Mouse (Mus musculus) hindbrain, embryonic 14.5 days (tissue): ENCODE measurements around the gene Pde11a. TPM values are rescaled to one million over a fixed set of nuclear protein-coding genes. Genes with fewer than 3 reads are reported as not detected.
"Not testable (repeated sequence)": the region's sequence is repeated elsewhere in the genome, so short reads cannot be mapped to it uniquely, and the experiment has no call there.

Source experiments
- ATAC-seq: fragments of 200-750 bp; cut with Nextera tagmentation; 2 replicates; pipeline ENCODE4 v1.8.0; 2017; ENCODE audit warnings: moderate number of reproducible peaks, mild to moderate bottlenecking, moderate TSS enrichment, moderate library complexity; ENCODE audit not compliant: low FRiP score
- DNase-seq: peaks from one replicate; pipeline ENCODE4 v3.0.0-alpha.2; 2015; ENCODE audit warnings: low spot score
- H3K27ac ChIP-seq: fragments of 300-500 bp; sonication (generic); 2 replicates; pipeline ENCODE4 v1.5.1; 2014; ENCODE audit warnings: mild to moderate bottlenecking, moderate library complexity
- H3K27me3 ChIP-seq: fragments of 300-500 bp; sonication (generic); 2 replicates; pipeline ENCODE4 v1.6.1; 2014; ENCODE audit warnings: mild to moderate bottlenecking, low read length, mixed read lengths; ENCODE audit not compliant: control insufficient read depth, insufficient read depth
- H3K36me3 ChIP-seq: fragments of 300-500 bp; sonication (generic); replicated peaks from 2 replicates; pipeline ENCODE4 v1.6.1; 2014; ENCODE audit not compliant: control insufficient read depth, insufficient read depth
- H3K4me1 ChIP-seq: fragments of 300-500 bp; sonication (generic); replicated peaks from 2 replicates; pipeline ENCODE4 v1.6.1; 2014; ENCODE audit warnings: antibody characterized with exemption, low read length, mixed read lengths; ENCODE audit not compliant: control insufficient read depth, insufficient read depth
- H3K4me2 ChIP-seq: fragments of 300-500 bp; sonication (generic); replicated peaks from 2 replicates; pipeline ENCODE4 v1.6.1; 2014; ENCODE audit warnings: mild to moderate bottlenecking, moderate library complexity
- H3K4me3 ChIP-seq: fragments of 300-500 bp; sonication (generic); replicated peaks from 2 replicates; pipeline ENCODE4 v1.5.1; 2014; ENCODE audit warnings: mild to moderate bottlenecking, low read length
- H3K9ac ChIP-seq: fragments of 300-500 bp; sonication (generic); 2 replicates; pipeline ENCODE4 v1.6.1; 2014
- H3K9me3 ChIP-seq: fragments of 300-500 bp; sonication (generic); 2 replicates; pipeline ENCODE4 v1.6.1; 2016; ENCODE audit warnings: low read length; ENCODE audit not compliant: control insufficient read depth
- WGBS: fragments of 180-500 bp; shearing (Covaris S2); extraction: QIAGEN DNeasy Blood & Tissue Kit; methylation state at CpG from one replicate; pipeline ENCODE4 v1.1.7; 2014; 5-methylcytosine and 5-hydroxymethylcytosine counted together
- polyA plus RNA-seq: library from polyadenylated mRNA; unstranded; fragments of >200 nt; fragmentation: Nextera tagmentation; extraction: Ambion mirVana; gene quantifications from 2 replicates; pipeline ENCODE4 v1.2.1, GENCODE M21; 2014

Gene Pde11a
- polyA plus RNA-seq, 1 experiment from 2014 or later = 1.7 TPM

DNA sequence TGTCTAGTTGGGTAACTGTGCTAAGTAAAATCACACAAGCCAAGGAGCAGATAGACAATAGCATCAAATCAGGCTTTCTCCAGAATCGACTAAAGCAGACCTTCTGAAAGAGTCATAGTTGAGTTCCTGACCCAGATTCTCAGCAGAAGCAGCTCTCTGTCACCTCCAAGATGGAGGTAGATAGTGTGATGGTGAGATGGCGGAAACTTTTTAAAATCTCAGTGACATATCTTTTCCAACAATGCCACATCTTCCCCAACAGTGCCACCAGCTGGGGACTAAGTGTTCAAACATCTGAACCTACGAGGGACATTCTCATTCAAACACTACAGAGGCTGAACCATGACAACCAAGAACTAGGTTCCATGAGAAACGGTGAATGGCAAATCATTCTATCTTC is 355.9 kb downstream of the Pde11a start:
- no peak overlapping the region for H3K4me2 ChIP-seq
- H3K27me3 ChIP-seq = no peaks in the 10 kb centered on the region
- no peak overlapping the region for H3K4me3 ChIP-seq
- WGBS = 95% methylated on average over 4 of the region's 4 CpGs
- H3K27ac ChIP-seq = no peak overlapping the region
- no peak overlapping the region for H3K9ac ChIP-seq
- H3K9me3 ChIP-seq = no peaks in the 10 kb centered on the region
- DNase-seq (no peak), ATAC-seq (no peak)
- no peaks in the 10 kb centered on the region for H3K36me3 ChIP-seq
- peaks cover 12% of the 10 kb centered on the region for H3K4me1 ChIP-seq

DNA sequence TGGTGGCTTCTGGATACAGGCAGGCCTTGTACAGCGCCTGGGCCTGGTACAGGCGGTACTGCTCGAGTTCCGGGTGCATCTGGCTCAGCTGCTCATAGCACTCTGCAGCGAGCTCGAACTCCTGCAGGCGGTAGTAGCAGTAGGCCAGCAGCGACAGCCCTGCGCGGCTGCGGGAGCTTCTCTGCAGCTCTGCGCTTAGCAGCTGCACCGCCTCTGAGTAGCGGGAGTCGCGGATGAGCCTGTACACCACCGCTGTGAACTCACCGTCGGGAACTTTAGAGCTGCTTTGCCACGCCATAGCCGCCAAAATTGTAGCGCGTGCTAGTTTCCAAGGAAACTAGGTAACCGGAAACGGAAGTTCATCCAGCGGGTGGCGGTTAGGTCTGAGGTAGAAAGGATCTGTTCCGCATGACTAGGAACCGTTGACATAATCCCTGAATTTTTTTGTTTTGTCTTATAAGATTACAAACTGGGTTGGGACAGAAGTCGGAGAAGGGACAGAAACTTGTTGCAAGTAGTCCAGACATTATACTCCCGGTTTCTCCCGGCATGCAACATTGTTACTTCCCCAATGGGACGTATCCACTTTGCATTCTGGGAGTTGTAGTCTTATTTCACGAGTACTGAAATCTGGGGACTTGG is 357.0 kb downstream of the Pde11a start, which contains the start of gene Ttc30a1:
TSS of gene Ttc30a1 (minus strand) at position 528 of the 642 bp plus-strand sequence.
- Histone ChIP-seq H3K27ac (0 out of 2 replicates have a peak within 1 kb of the TSS, but pooled peaks have one; percentile 33), H3K4me3 (peak within 1 kb of the TSS; percentile 40), H3K9ac (peak within 1 kb of the TSS; percentile 53), H3K4me2 (peak within 1 kb of the TSS; percentile 64)
- ATAC-seq (peak; percentile 68), DNase-seq (peak; percentile 90)
- not testable (repeated sequence) for H3K27me3 ChIP-seq, H3K9me3 ChIP-seq, H3K4me1 ChIP-seq, H3K36me3 ChIP-seq
- WGBS = under 1% methylated on average over 26 of the region's 34 CpGs

DNA sequence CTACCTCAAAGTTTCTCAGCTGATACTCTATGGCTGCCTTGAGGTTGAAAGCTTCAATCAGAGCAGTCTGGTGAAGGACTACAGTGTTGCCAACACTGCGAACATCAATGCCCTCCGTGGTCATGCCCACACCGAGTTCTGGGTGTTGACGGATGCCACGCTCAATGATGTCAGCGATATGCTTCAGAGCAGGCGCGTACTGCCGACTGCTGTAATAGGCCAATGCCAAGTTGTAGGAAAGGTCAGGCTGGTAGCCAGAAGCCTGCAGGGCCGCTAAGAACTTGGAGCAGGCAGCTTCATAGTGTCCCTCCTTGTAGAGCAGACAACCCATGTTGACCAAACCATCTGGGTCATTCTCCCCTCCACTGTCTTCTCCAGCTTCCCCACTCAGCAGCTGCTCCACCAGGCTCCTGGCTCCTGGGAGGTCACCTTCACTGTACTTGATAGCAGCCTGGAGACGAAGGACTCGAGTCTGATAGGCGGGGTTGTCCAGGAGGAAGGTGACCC is 357.6 kb downstream of the Pde11a start:
- over 99% methylated on average over 10 of the region's 13 CpGs for WGBS
- ATAC-seq = peak; percentile 12; the same call in 1 of the 2 replicates
- H3K4me1 ChIP-seq, H3K27ac ChIP-seq, DNase-seq, H3K27me3 ChIP-seq, H3K36me3 ChIP-seq, H3K9me3 ChIP-seq: not testable (repeated sequence)
- H3K9ac ChIP-seq = 0 out of 2 replicates have a peak overlapping the region, but pooled peaks have one; percentile 53
- H3K4me3 ChIP-seq = peak overlapping the region; percentile 40
- H3K4me2 ChIP-seq = peak overlapping the region; percentile 64

DNA sequence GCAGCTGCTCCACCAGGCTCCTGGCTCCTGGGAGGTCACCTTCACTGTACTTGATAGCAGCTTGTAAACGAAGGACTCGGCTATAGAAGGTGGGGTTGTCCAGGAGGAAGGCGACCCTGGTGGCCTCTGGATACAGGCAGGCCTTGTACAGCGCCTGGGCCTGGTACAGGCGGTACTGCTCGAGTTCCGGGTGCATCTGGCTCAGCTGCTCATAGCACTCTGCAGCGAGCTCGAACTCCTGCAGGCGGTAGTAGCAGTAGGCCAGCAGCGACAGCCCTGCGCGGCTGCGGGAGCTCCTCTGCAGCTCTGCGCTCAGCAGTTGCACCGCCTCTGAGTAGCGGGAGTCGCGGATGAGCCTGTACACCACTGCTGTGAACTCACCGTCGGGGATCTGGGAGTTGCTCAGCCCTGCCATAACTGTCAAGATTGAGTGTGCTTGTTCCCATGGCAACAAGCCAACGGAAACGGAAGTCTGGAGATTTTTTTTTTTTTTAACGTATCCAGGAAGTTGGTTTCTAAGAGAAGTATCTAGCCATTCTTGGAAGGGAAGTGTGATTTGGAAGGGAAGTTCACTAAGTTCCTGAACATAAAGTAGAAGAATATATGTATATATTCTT is 360.7 kb downstream of the Pde11a start, which contains the start of gene Ttc30a2:
TSS of gene Ttc30a2 (minus strand) at position 419 of the 617 bp plus-strand sequence.
- not testable (repeated sequence) for ATAC-seq, H3K27me3 ChIP-seq, H3K4me3 ChIP-seq, H3K27ac ChIP-seq, H3K9ac ChIP-seq, H3K36me3 ChIP-seq, H3K4me1 ChIP-seq, H3K9me3 ChIP-seq
- H3K4me2 ChIP-seq = peak within 1 kb of the TSS; percentile 17; the same call in 1 of the 2 replicates
- peak; percentile 68 for DNase-seq
- 28% methylated on average over 14 of the region's 24 CpGs for WGBS

DNA sequence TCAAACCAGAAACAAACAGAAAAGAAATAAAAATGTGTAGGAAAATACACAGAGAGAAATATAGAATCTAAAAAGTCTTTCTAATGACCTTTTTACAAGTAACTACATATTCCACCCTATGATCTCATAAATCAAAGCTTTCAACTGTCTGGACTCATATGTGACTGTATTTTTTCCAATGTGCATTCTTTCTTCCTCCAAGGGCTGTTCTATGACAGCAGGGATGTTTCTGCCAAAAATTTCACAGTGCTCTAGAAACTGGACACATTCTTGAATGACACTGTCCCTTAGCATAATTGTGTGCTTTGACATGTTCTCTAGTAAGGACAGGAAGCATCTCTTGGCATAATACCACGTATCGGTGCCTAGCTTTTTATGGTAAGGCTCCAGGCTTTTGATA is 362.5 kb downstream of the Pde11a start:
- not testable (repeated sequence) for H3K27ac ChIP-seq, H3K36me3 ChIP-seq, H3K27me3 ChIP-seq, H3K9ac ChIP-seq, H3K4me1 ChIP-seq, H3K4me3 ChIP-seq, ATAC-seq, H3K9me3 ChIP-seq, DNase-seq, H3K4me2 ChIP-seq
- 82% methylated on average over 2 of the region's 2 CpGs for WGBS

DNA sequence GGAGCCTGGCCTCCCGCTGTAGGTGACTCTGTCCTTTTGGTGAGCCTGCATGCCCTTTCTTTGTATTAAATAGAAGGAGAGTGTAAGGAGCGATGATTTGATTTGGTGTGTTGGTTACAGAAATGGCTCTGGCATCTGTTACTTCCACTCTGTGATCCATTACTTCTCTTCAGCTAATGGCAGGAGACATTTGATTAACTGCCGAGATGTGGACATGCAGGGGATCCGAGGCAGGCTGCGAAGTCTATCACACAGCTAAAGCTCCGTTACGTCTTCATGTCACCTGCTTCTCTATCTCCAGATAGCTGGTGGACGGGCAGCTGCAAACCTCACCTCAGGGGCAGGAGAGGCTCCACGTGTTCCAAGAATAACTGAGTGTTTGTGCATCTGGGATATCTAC is 364.4 kb downstream of the Pde11a start:
- no peaks in the 10 kb centered on the region for H3K36me3 ChIP-seq
- 70% methylated on average over 9 of the region's 9 CpGs for WGBS
- H3K9ac ChIP-seq = no peak overlapping the region
- no peaks in the 10 kb centered on the region for H3K4me1 ChIP-seq
- H3K4me3 ChIP-seq = no peak overlapping the region
- no peak overlapping the region for H3K4me2 ChIP-seq
- H3K9me3 ChIP-seq = no peaks in the 10 kb centered on the region
- DNase-seq (no peak), ATAC-seq (no peak)
- H3K27ac ChIP-seq = no peak overlapping the region
- no peaks in the 10 kb centered on the region for H3K27me3 ChIP-seq

DNA sequence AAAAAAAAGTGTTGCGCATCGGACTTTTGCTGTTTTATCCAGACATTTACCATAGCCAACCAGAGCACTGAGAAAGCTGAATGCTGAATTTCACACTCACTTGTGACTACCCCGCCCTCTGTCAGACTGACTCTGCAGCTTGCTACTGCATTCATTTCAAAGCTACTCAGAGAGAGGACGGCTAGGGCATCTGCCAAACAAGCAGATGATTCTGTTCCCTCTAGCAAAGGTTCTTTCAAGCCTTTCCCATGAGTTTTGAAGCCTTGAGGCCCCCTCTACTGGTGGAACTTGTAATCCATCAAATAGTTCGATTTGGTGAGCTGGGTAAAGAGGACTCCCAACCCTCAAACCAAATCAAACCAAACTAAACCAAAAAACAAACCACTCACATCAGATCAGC is 373.6 kb downstream of the Pde11a start:
- 28% methylated on average over 5 of the region's 5 CpGs for WGBS
- Histone ChIP-seq H3K4me3 (no peak overlapping the region), H3K27ac (no peak overlapping the region)

DNA sequence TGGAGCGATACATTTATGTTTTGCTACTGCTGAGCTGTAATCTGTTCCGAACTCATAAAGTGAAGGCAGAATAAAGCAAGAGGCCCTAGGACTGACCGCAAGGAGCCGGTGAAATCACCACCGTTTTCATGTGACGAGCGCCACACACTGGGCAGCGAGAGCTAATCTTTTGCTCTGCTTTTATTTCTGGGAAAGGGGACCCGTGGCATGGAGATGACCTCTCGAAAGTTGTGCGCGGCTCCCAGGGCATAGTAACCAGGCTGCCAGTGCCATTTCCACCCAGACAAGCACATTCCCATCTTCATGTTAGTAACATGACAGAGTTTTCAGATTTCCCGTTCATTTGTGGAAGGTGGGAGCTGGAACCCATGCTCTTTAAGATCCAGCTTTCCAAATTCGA is 374.1 kb downstream of the Pde11a start:
- H3K9me3 ChIP-seq = no peaks in the 10 kb centered on the region
- H3K27me3 ChIP-seq = no peaks in the 10 kb centered on the region
- DNase-seq = peak; percentile 68
- H3K9ac ChIP-seq = no peak overlapping the region; the same call in 1 of the 2 replicates
- no peak overlapping the region for H3K4me3 ChIP-seq
- ATAC-seq = no peak
- H3K36me3 ChIP-seq = no peaks in the 10 kb centered on the region
- no peak overlapping the region for H3K27ac ChIP-seq
- peak overlapping the region; percentile 42 for H3K4me2 ChIP-seq
- H3K4me1 ChIP-seq = peaks cover 7% of the 10 kb centered on the region; the same call in 1 of the 2 replicates
- 11% methylated on average over 14 of the region's 14 CpGs for WGBS

More for the DNA sequence above, 373.6 kb downstream of the Pde11a start:
- ATAC-seq = no peak; the same call in 1 of the 2 replicates
- DNase-seq = peak; percentile 75
- Histone ChIP-seq H3K9me3 (no peaks in the 10 kb centered on the region), H3K9ac (no peak overlapping the region; the same call in 1 of the 2 replicates), H3K4me2 (peak overlapping the region; percentile 42), H3K4me1 (peaks cover 6% of the 10 kb centered on the region; the same call in 1 of the 2 replicates), H3K27me3 (no peaks in the 10 kb centered on the region), H3K36me3 (no peaks in the 10 kb centered on the region)

DNA sequence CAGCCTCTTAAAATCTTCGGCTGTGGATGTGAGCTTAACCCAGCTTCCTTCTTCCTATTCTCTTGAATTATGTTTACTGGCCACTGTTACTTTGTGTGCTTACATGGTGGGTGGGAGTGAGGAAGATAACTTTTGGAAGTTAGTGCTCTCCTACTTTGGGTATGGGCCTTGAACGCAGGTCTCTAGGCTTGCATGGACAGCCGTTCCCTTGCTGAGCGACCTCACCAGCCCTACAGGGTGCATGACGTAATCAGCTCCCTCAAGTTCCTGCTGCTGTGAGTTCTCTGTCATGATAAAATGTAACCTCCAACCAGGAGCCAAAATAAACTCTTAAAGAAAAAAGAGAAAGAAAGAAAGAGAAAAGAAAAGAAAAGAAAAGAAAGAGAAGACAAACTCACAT is 374.5 kb downstream of the Pde11a start:
- Histone ChIP-seq H3K27ac (no peak overlapping the region), H3K9me3 (no peaks in the 10 kb centered on the region), H3K4me2 (peak overlapping the region; percentile 42), H3K4me1 (peaks cover 12% of the 10 kb centered on the region; the same call in 1 of the 2 replicates), H3K36me3 (no peaks in the 10 kb centered on the region), H3K27me3 (no peaks in the 10 kb centered on the region), H3K4me3 (no peak overlapping the region), H3K9ac (no peak overlapping the region; the same call in 1 of the 2 replicates)
- WGBS = 77% methylated on average over 5 of the region's 5 CpGs
- ATAC-seq (no peak), DNase-seq (no peak)
